Mouse (Mus musculus): Measurements from ENCODE around the gene Tmco2.

DNA sequence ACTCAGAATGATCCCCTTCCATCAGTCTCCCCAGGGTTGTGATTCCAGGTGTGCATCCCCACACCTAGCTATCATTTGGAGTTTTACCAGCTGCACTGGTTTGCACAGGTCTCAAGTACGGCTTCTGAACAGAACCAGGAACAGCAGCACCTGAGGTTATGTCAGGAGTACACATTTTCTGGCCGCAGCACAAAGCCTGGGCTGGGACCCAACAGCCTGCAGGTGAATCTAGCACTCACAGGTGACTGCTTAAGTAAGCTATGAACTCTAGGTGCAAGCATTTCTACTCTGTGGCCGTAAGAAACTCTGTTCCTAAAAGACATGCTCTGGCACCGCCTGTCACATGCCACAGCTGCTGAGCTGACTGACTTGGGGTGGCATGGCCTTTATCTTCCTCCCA lies 18.8 kb downstream of the Tmco2 start:
- no peak for TF ChIP-seq CTCF (IDR thresholded peaks at IDR 0.05; ENCODE audit: low read depth, low read length)
- TF ChIP-seq POLR2A (IDR thresholded peaks at IDR 0.05; ENCODE audit: insufficient read depth, low read length) = no peak
- no peak for TF ChIP-seq EP300 (IDR thresholded peaks at IDR 0.05; ENCODE audit: insufficient read depth, low read depth, low read length)
